Mouse (Mus musculus): ENCODE results near the gene Gm20388. TPM values are rescaled to one million over a fixed set of nuclear protein-coding genes. Genes with fewer than 3 reads are reported as not detected.
A peak's percentile ranks its signal among the peaks of the same experiment; 100 is the strongest.
"Not testable (repeated sequence)": the region's sequence is repeated elsewhere in the genome, so short reads cannot be mapped to it uniquely, and the experiment has no call there.

The Gm20388 gene
- polyA plus RNA-seq, 1 experiment from 2014 or later = 7.4 TPM

DNA sequence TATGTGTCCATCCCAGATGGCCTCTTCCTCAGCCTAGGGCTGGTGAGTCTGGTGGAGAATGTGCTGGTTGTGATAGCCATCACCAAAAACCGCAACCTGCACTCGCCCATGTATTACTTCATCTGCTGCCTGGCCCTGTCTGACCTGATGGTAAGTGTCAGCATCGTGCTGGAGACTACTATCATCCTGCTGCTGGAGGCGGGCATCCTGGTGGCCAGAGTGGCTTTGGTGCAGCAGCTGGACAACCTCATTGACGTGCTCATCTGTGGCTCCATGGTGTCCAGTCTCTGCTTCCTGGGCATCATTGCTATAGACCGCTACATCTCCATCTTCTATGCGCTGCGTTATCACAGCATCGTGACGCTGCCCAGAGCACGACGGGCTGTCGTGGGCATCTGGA, 3497.0 kb downstream of the Gm20388 start:
- no peak for ATAC-seq (replicated peaks; ENCODE audit: low FRiP score)
- Histone ChIP-seq H3K9me3 (replicated peaks) (no peaks in the 10 kb centered on the region), H3K9ac (no peak overlapping the region), H3K4me2 (no peak overlapping the region), H3K36me3 (peaks cover 10% of the 10 kb centered on the region), H3K4me1 (peaks cover 33% of the 10 kb centered on the region), H3K27ac (no peak overlapping the region), H3K27me3 (peaks cover 55% of the 10 kb centered on the region), H3K4me3 (replicated peaks) (no peak overlapping the region)
- 91% methylated on average over 13 of the region's 13 CpGs for WGBS

DNA sequence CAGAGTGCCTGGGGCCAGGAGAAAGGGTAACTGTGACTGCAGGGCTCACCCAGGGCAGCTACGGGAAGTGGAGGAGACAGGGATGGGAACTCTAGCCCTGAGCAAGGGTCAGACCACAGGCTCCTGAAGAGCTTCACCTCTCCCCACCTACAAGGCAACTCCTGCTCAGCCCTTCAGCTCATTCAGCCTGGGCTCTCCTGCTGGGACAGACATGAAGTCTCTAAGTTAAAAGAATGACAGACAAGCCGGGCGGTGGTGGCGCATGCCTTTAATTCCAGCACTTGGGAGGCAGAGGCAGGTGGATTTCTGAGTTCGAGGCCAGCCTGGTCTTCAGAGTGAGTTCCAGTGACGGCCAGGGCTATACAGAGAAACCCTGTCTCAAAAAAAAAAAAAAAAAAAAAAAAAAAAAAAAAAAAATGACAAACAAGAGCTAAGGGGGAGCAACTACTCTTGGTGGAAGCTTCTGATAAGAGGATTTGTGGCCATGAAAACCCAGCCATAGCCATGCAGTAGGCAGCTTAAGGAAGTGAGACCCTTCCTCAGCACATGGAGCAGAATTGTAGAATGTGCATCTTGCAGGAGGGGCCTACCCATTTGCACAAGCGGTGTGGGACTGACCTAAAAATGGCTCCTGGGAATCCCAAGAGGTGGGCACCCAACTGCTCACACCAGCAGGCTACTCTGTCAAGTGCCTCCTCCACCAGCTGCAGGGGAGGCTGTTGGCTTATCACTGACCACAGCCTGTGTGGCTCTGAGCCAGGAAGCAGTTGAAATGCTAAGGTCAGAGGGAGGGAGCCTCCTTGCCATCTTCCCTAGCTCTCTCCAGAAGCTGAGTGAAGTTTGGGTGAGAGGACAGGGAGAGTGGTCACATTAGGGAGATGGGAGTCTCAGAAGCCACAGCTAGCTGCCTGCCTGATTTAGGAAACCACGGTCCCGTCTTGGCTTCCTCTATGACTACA, 3498.2 kb downstream of the Gm20388 start:
- H3K36me3 ChIP-seq = no peaks in the 10 kb centered on the region
- no peak overlapping the region for H3K9ac ChIP-seq
- peaks cover 68% of the 10 kb centered on the region for H3K27me3 ChIP-seq
- WGBS = 76% methylated on average over 9 of the region's 9 CpGs
- no peak overlapping the region for H3K4me3 ChIP-seq (replicated peaks)
- no peak overlapping the region for H3K27ac ChIP-seq
- no peak for ATAC-seq (replicated peaks; ENCODE audit: low FRiP score)
- no peak overlapping the region for H3K4me2 ChIP-seq
- peaks cover 33% of the 10 kb centered on the region for H3K4me1 ChIP-seq
- H3K9me3 ChIP-seq (replicated peaks) = no peaks in the 10 kb centered on the region

DNA sequence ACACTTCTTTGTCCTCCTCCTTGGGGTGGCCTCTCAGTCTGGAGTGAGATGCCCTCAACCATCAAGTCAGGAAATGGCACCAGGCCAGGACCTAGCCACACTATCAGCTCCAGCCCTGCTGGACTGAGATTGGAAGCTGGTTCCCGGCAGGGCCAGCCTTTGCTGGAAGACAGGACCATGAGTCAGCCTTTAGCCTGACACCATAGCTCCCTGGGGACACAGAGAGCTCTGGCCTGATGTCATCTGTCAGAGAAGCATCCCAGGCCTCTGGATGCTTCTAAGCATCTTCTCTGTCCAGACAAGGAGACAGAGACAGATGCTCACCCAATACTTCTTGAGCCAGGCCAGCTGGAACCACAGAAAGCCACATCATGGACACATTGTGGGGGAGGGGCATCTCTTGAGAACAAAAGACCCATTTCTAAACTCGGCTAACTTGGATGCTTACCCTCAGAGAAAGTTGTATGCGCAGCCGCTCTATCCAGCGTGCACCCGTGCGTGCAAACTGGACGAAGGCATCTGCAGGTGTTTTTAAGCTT, 3499.5 kb downstream of the Gm20388 start:
- Histone ChIP-seq H3K4me2 (no peak overlapping the region), H3K27me3 (peaks cover 72% of the 10 kb centered on the region), H3K27ac (no peak overlapping the region), H3K36me3 (no peaks in the 10 kb centered on the region), H3K9me3 (replicated peaks) (no peaks in the 10 kb centered on the region), H3K4me3 (replicated peaks) (no peak overlapping the region), H3K9ac (no peak overlapping the region), H3K4me1 (peaks cover 29% of the 10 kb centered on the region)
- ATAC-seq (replicated peaks; ENCODE audit: low FRiP score) = no peak; the same call in 1 of the 2 replicates
- WGBS = 62% methylated on average over 8 of the region's 8 CpGs

DNA sequence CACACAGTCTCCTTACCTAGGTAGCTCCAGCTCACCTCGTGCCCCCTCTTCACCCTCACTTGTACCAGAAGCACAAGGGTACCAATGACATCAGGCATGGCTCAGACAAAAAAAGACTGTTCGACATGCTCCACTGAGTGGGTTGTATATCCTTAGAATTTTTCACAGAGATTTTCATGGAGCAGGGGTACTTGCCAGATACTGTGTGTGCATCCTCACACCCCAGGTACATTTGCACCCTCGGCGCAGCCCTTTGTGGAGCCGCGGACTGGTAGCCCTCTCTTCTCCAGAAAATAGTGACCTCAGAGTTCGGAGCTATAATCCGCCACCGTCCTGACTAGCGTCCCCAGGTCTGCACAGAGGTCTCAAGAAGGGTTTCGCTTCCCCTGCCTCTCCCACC, 3500.1 kb downstream of the Gm20388 start:
- no peak overlapping the region for H3K27ac ChIP-seq
- no peaks in the 10 kb centered on the region for H3K9me3 ChIP-seq (replicated peaks)
- no peak overlapping the region; the same call in 1 of the 2 replicates for H3K9ac ChIP-seq
- H3K4me1 ChIP-seq = peaks cover 29% of the 10 kb centered on the region
- ATAC-seq (replicated peaks; ENCODE audit: low FRiP score) = no peak
- peak overlapping the region; percentile 59 for H3K4me2 ChIP-seq
- WGBS = 8% methylated on average over 11 of the region's 11 CpGs
- H3K36me3 ChIP-seq = no peaks in the 10 kb centered on the region
- H3K4me3 ChIP-seq (replicated peaks) = peak overlapping the region; percentile 38
- H3K27me3 ChIP-seq = peaks cover 72% of the 10 kb centered on the region

DNA sequence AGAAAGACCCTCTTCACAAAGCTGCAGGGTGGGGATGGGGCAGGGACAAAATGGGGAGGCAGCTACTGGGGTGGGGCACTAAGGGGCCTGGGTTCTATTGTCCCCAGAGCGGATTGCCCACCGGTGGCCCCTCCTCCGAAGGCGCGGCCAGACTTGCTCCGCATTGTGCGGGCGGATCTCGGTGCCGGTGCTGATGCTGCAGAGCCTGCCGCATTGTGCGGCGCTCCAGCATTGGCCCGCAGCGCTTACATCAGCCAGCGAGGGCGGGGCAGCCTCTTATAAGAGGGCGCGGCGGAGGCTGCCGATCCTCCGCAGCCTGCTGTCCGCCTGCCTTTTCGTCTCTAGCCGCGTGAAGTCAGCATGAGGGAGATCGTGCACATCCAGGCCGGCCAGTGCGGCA, 3500.6 kb downstream of the Gm20388 start, which contains the start of gene Tubb3:
Gene Tubb3 (plus strand): TSS at position 179 of the 400 bp plus-strand sequence.
- Histone ChIP-seq H3K4me2 (peak within 1 kb of the TSS; percentile 59), H3K27me3 (peaks cover 72% of the 10 kb centered on the region), H3K27ac (no peak within 1 kb of the TSS), H3K9me3 (replicated peaks) (no peaks in the 10 kb centered on the region), H3K4me3 (replicated peaks) (peak within 1 kb of the TSS; percentile 38), H3K36me3 (no peaks in the 10 kb centered on the region), H3K9ac (no peak within 1 kb of the TSS; the same call in 1 of the 2 replicates), H3K4me1 (peaks cover 29% of the 10 kb centered on the region)
- WGBS = under 1% methylated on average over 29 of the region's 29 CpGs
- peak; percentile 75; the same call in 1 of the 2 replicates for ATAC-seq (replicated peaks; ENCODE audit: low FRiP score)

DNA sequence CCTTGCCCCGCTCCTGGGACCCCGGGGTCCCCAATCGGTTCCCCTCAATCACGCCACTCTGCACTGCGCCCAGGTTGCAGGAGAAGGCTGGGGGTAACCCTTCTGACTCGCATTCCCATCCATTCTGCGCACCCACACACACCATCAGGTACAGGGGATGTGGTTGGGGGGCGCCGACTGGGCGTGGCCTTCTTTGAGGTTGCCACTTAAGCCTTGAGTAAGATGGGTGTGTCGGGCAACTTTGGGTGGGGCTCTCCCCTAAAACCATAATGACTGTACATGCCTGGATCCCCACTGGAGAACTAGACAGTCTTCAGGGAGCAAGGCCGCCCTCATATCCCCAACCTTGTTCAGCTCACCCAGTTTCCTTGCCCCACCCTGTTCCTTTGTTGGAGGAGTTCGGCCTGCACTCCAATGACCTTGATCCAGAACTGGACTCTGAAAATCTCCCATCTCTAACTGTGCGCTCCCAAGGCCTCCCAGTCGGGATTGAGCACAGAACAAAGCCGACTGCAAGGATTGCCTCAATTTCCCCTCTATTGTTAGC, 3501.2 kb downstream of the Gm20388 start:
- H3K9me3 ChIP-seq (replicated peaks) = no peaks in the 10 kb centered on the region
- H3K27ac ChIP-seq = no peak overlapping the region
- 6% methylated on average over 16 of the region's 16 CpGs for WGBS
- H3K4me1 ChIP-seq = peaks cover 29% of the 10 kb centered on the region
- H3K4me2 ChIP-seq = peak overlapping the region; percentile 59
- no peaks in the 10 kb centered on the region for H3K36me3 ChIP-seq
- H3K4me3 ChIP-seq (replicated peaks) = peak overlapping the region; percentile 38
- H3K9ac ChIP-seq = no peak overlapping the region
- ATAC-seq (replicated peaks; ENCODE audit: low FRiP score) = no peak
- peaks cover 72% of the 10 kb centered on the region for H3K27me3 ChIP-seq

DNA sequence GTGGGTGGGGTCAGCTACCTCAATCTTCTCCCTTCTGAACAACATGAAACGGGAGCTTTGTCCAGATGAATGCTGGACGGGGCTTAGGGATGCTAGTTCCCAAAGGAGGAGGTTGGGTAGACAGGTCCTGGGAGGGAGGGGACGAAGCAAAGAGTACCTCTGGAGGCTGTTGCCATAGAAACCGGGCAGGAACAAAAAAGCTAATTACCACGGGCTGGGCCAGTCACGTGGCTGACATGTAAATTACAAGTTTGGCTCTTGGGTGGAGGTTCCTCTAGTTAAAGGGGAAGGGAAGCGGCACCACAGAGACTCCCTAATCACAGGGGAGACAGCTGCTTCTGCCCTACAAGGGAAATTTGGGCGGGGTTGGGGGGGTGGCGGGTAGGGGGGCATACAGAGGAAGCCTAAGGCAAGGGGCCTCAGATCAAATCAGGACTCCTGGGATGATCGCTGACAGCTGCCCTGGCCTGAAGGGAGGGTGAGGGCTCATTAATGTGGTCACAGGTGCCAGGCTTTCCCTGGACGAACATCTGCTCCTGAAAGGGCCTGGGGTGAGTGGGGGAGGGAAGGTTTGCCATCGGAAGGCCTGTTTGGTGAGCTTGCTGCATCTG, 3502.0 kb downstream of the Gm20388 start:
- H3K36me3 ChIP-seq = no peaks in the 10 kb centered on the region
- H3K4me3 ChIP-seq (replicated peaks) = no peak overlapping the region
- no peak for ATAC-seq (replicated peaks; ENCODE audit: low FRiP score)
- H3K27ac ChIP-seq = no peak overlapping the region
- no peak overlapping the region for H3K9ac ChIP-seq
- peaks cover 29% of the 10 kb centered on the region for H3K4me1 ChIP-seq
- 2% methylated on average over 12 of the region's 12 CpGs for WGBS
- H3K9me3 ChIP-seq (replicated peaks) = no peaks in the 10 kb centered on the region
- peaks cover 64% of the 10 kb centered on the region for H3K27me3 ChIP-seq
- no peak overlapping the region for H3K4me2 ChIP-seq

DNA sequence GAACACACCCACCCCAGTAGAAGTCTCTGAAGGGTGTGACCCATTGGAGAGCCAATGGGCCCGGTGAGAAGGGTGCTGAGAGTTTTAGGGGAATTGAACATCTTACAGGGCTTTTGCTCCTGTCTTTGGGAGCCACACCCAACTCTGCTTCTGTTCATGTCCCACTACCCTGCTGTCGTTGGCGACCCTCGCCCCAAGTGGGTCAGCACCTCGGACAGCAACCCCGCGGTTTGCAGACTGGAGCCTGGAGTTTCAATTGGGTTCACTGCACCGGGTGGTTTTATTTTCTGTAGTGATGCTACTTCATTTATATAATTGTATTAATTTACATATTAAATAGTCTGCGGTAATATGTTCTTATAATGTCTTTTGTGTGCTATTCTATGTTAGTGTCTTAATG, 3503.6 kb downstream of the Gm20388 start:
- peaks cover 26% of the 10 kb centered on the region for H3K4me1 ChIP-seq
- peaks cover 51% of the 10 kb centered on the region for H3K27me3 ChIP-seq
- no peak for ATAC-seq (replicated peaks; ENCODE audit: low FRiP score)
- no peak overlapping the region for H3K9ac ChIP-seq
- no peak overlapping the region for H3K27ac ChIP-seq
- H3K36me3 ChIP-seq = no peaks in the 10 kb centered on the region
- WGBS = 9% methylated on average over 9 of the region's 9 CpGs
- H3K9me3 ChIP-seq (replicated peaks) = no peaks in the 10 kb centered on the region
- no peak overlapping the region for H3K4me3 ChIP-seq (replicated peaks)
- no peak overlapping the region for H3K4me2 ChIP-seq

DNA sequence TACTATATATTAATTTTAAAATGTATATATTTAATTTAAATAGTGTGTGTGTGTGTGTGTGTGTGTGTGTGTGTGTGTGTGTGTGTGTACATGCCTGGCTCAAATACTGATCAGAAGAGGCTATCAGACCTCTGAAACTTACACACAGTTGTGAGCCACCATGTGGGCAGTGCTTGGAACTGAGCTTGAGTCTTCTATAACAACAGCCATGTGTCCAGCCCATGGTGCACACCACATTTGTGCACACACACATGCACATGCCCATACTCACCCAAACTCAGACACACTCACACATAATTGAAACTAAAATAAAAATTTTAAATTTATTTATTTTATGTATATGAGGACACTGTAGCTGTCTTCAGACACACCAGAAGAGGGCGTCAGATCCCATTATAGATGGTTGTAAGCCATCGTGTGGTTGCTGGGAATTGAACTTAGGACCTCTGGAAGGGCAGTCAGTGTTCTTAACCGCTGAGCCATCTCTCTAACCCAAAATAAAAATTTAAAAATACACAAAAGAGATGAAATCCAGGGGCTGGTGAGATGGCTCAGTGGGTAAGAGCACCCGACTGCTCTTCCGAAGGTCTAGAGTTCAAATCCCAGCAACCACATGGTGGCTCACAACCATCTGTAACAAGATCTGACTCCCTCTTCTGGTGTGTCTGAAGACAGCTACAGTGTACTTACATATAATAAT, 3504.5 kb downstream of the Gm20388 start:
- H3K27ac ChIP-seq; H3K4me2 ChIP-seq; H3K9ac ChIP-seq; ATAC-seq (replicated peaks; ENCODE audit: low FRiP score); H3K9me3 ChIP-seq (replicated peaks); H3K36me3 ChIP-seq; H3K4me3 ChIP-seq (replicated peaks): not testable (repeated sequence)
- WGBS = 82% methylated on average over 5 of the region's 5 CpGs
- Histone ChIP-seq H3K27me3 (peaks cover 42% of the 10 kb centered on the region), H3K4me1 (peaks cover 19% of the 10 kb centered on the region)

DNA sequence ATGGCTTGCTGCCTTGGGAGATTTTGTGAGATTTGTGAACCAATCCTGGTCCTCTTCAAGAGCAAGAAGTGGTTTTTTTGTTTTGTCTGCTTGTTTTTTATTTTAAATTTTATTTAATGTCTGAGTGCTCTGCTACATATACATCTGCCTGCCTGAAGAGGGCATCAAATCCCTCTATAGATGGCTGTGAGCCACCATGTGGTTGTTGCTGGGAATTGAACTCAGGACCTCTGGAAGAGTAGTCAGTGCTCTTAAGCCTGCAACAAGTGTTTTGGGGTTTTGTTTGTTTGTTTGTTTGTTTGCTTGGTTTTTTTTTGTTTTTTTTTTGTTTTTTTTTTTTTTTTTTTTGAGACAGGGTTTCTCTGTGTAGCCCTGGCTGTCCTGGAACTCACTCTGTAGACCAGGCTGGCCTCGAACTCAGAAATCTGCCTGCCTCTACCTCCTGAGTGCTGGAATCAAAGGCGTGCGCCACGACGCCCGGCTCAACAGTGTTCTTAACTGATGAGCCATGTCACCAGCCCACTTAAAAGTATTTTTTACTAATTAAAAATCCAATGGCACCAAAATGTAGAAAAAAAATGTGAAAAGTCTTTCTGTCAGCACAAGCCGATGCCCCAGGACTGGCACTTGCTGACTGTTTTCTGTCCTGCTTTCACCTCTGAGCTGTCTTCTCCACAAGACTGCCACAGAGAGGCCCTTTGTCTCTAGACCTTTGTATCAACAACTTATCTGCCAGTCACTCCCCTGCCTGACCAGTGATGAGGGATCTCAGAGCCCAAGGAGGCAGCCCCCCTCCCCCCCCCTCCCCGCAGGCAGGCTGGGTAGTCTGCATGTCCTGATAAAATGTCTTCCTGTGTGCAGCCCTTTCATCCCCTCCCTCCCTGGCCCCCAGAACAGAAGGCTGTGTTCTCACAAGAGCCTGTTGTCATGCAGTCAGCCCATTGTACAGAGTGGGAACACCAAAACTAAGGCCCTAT, 3505.6 kb downstream of the Gm20388 start:
- 84% methylated on average over 8 of the region's 8 CpGs for WGBS
- H3K36me3 ChIP-seq = no peaks in the 10 kb centered on the region
- H3K9ac ChIP-seq = no peak overlapping the region
- no peak overlapping the region for H3K27ac ChIP-seq
- H3K4me1 ChIP-seq = peaks cover 8% of the 10 kb centered on the region
- H3K27me3 ChIP-seq = peaks cover 31% of the 10 kb centered on the region
- no peak overlapping the region for H3K4me2 ChIP-seq
- no peak for ATAC-seq (replicated peaks; ENCODE audit: low FRiP score)
- H3K4me3 ChIP-seq (replicated peaks) = no peak overlapping the region
- H3K9me3 ChIP-seq (replicated peaks) = no peaks in the 10 kb centered on the region
